Mouse (Mus musculus) hindbrain, postnatal 0 days (tissue): Measurements from ENCODE around the gene Lcorl. TPM values are rescaled to one million over a fixed set of nuclear protein-coding genes. Genes with fewer than 3 reads are reported as not detected.

Experiments used
- ATAC-seq: fragments of 200-750 bp; cut with Nextera tagmentation; 2 replicates; pipeline ENCODE4 v1.8.0; 2017; ENCODE audit warnings: mild to moderate bottlenecking, moderate TSS enrichment, moderate library complexity
- DNase-seq: peaks from one replicate; pipeline ENCODE4 v3.0.0-alpha.2; 2015; ENCODE audit warnings: low spot score
- H3K27ac ChIP-seq: fragments of 300-500 bp; sonication (generic); 2 replicates; pipeline ENCODE4 v1.5.1; 2014; ENCODE audit warnings: mild to moderate bottlenecking
- H3K27me3 ChIP-seq: fragments of 300-500 bp; sonication (generic); 2 replicates; pipeline ENCODE4 v1.6.1; 2014; ENCODE audit warnings: low read length, mixed read lengths; ENCODE audit not compliant: insufficient read depth
- H3K36me3 ChIP-seq: fragments of 300-500 bp; sonication (generic); 2 replicates; pipeline ENCODE4 v1.6.1; 2014; ENCODE audit warnings: low read length, mixed read lengths; ENCODE audit not compliant: insufficient read depth
- H3K4me1 ChIP-seq: fragments of 300-500 bp; sonication (generic); 2 replicates; pipeline ENCODE4 v1.6.1; 2014; ENCODE audit warnings: antibody characterized with exemption, low read length, mixed read lengths; ENCODE audit not compliant: insufficient read depth
- H3K4me2 ChIP-seq: fragments of 300-500 bp; sonication (generic); 2 replicates; pipeline ENCODE4 v1.6.1; 2014; ENCODE audit warnings: low read depth, mild to moderate bottlenecking, low read length, moderate library complexity, mixed read lengths
- H3K4me3 ChIP-seq: fragments of 300-500 bp; sonication (generic); 2 replicates; pipeline ENCODE4 v1.5.1; 2014; ENCODE audit warnings: low read length
- H3K9ac ChIP-seq: fragments of 300-500 bp; sonication (generic); replicated peaks from 2 replicates; pipeline ENCODE4 v1.6.1; 2014; ENCODE audit warnings: mild to moderate bottlenecking, low read length, moderate library complexity, mixed read lengths
- H3K9me3 ChIP-seq: fragments of 300-500 bp; sonication (generic); 2 replicates; pipeline ENCODE4 v1.6.1; 2016; ENCODE audit warnings: low read length, mixed read lengths
- CTCF ChIP-seq: IDR thresholded peaks from 2 replicates; pipeline ENCODE4 v1.5.1; 2016; ENCODE audit warnings: antibody characterized with exemption, control low read depth, low read depth
- WGBS: fragments of 180-500 bp; shearing (Covaris S2); extraction: QIAGEN DNeasy Blood & Tissue Kit; methylation state at CpG from one replicate; pipeline ENCODE4 v1.1.7; 2014; 5-methylcytosine and 5-hydroxymethylcytosine counted together
- polyA plus RNA-seq: library from polyadenylated mRNA; unstranded; fragments of >200 nt; fragmentation: Nextera tagmentation; extraction: Ambion mirVana; gene quantifications from 2 replicates; pipeline ENCODE4 v1.2.1, GENCODE M21; 2015
- total RNA-seq: library from RNA; depleted of rRNA; stranded (reverse); fragments of >200 nt; gene quantifications from 2 replicates; pipeline ENCODE4 v1.2.3, GENCODE M21; 2014; rRNA removed

Gene Lcorl
- total RNA-seq (34.2 and 37.8 TPM in 2 replicates), polyA plus RNA-seq (44.5 and 45.0 TPM in 2 replicates)

GRCm38 (mm10) chr5:45857254-45858011, at the start of gene Lcorl:
TSS of gene Lcorl (minus strand) at chr5:45857615.
- H3K36me3 ChIP-seq, result no peaks in the 10 kb centered on the region
- no peaks in the 10 kb centered on the region for H3K27me3 ChIP-seq
- WGBS, result 1% methylated on average over 56 of the region's 79 CpGs
- H3K9me3 ChIP-seq, result no peaks in the 10 kb centered on the region
- peak within 1 kb of the TSS; percentile 91 for H3K9ac ChIP-seq
- peak within 1 kb of the TSS; percentile 98 for H3K27ac ChIP-seq
- peak within 1 kb of the TSS; percentile 95 for H3K4me3 ChIP-seq
- peak within 1 kb of the TSS; percentile 78 for H3K4me2 ChIP-seq
- peak; percentile 63 for TF ChIP-seq CTCF
- peak; percentile 97 for ATAC-seq
- peak; percentile 97 for DNase-seq
- H3K4me1 ChIP-seq, result no peaks in the 10 kb centered on the region; the same call in 1 of the 2 replicates

GRCm38 (mm10) chr5:45904683-45905082, 47.3 kb upstream of the Lcorl start:
- H3K9ac ChIP-seq, result no peak overlapping the region
- H3K27ac ChIP-seq, result no peak overlapping the region
- no peaks in the 10 kb centered on the region for H3K4me1 ChIP-seq
- ATAC-seq (no peak), DNase-seq (no peak)
- no peaks in the 10 kb centered on the region for H3K36me3 ChIP-seq
- H3K4me2 ChIP-seq, result no peak overlapping the region
- no peaks in the 10 kb centered on the region for H3K27me3 ChIP-seq
- H3K4me3 ChIP-seq, result no peak overlapping the region
- H3K9me3 ChIP-seq, result no peaks in the 10 kb centered on the region
- TF ChIP-seq CTCF, result no peak
- WGBS, result 94% methylated on average over 2 of the region's 2 CpGs

- no peaks in the 10 kb centered on the region for H3K36me3 ChIP-seq
- H3K27ac ChIP-seq, result no peak overlapping the region
- no peaks in the 10 kb centered on the region for H3K9me3 ChIP-seq
- H3K4me3 ChIP-seq, result no peak overlapping the region
- no peak overlapping the region for H3K4me2 ChIP-seq
- H3K27me3 ChIP-seq, result no peaks in the 10 kb centered on the region
- TF ChIP-seq CTCF, result no peak
- H3K9ac ChIP-seq, result no peak overlapping the region
- no peaks in the 10 kb centered on the region for H3K4me1 ChIP-seq
- DNase-seq (no peak), ATAC-seq (no peak)
- 59% methylated on average over 3 of the region's 3 CpGs for WGBS
Measured at GRCm38 (mm10) chr5:45903246-45903645, 45.8 kb upstream of the Lcorl start.

- 76% methylated on average over 1 of the region's 1 CpGs for WGBS
- Histone ChIP-seq H3K9ac (no peak overlapping the region), H3K36me3 (no peaks in the 10 kb centered on the region)
Measured at GRCm38 (mm10) chr5:45895362-45895761, 37.9 kb upstream of the Lcorl start.

GRCm38 (mm10) chr5:45893696-45894095, 36.3 kb upstream of the Lcorl start:
- Histone ChIP-seq H3K36me3 (no peaks in the 10 kb centered on the region), H3K4me3 (no peak overlapping the region), H3K9ac (no peak overlapping the region), H3K27ac (no peak overlapping the region), H3K9me3 (no peaks in the 10 kb centered on the region), H3K27me3 (no peaks in the 10 kb centered on the region), H3K4me1 (no peaks in the 10 kb centered on the region), H3K4me2 (no peak overlapping the region)
- TF ChIP-seq CTCF, result no peak
- WGBS, result 79% methylated on average over 3 of the region's 3 CpGs
- ATAC-seq (no peak), DNase-seq (no peak)

More at GRCm38 (mm10) chr5:45895362-45895761, 37.9 kb upstream of the Lcorl start:
- H3K4me3 ChIP-seq, result no peak overlapping the region
- no peak for DNase-seq
- H3K27me3 ChIP-seq, result no peaks in the 10 kb centered on the region
- H3K27ac ChIP-seq, result no peak overlapping the region
- no peak for ATAC-seq
- TF ChIP-seq CTCF, result no peak
- H3K4me2 ChIP-seq, result no peak overlapping the region
- H3K9me3 ChIP-seq, result no peaks in the 10 kb centered on the region
- no peaks in the 10 kb centered on the region for H3K4me1 ChIP-seq

GRCm38 (mm10) chr5:45876328-45876727, 18.9 kb upstream of the Lcorl start:
- TF ChIP-seq CTCF, result no peak
- ATAC-seq (no peak), DNase-seq (no peak)
- H3K9ac ChIP-seq, result no peak overlapping the region
- H3K4me1 ChIP-seq, result no peaks in the 10 kb centered on the region
- H3K4me3 ChIP-seq, result no peak overlapping the region
- 91% methylated on average over 1 of the region's 1 CpGs for WGBS
- H3K36me3 ChIP-seq, result no peaks in the 10 kb centered on the region
- H3K27ac ChIP-seq, result no peak overlapping the region
- no peaks in the 10 kb centered on the region for H3K9me3 ChIP-seq
- H3K27me3 ChIP-seq, result no peaks in the 10 kb centered on the region
- H3K4me2 ChIP-seq, result no peak overlapping the region

GRCm38 (mm10) chr5:45875472-45875871, 18.1 kb upstream of the Lcorl start:
- 88% methylated on average over 4 of the region's 4 CpGs for WGBS
- H3K4me3 ChIP-seq, result no peak overlapping the region
- DNase-seq, result no peak

More at GRCm38 (mm10) chr5:45875472-45875871, 18.1 kb upstream of the Lcorl start:
- no peak for TF ChIP-seq CTCF
- no peaks in the 10 kb centered on the region for H3K36me3 ChIP-seq
- no peak overlapping the region for H3K27ac ChIP-seq
- ATAC-seq, result no peak
- no peaks in the 10 kb centered on the region for H3K4me1 ChIP-seq
- no peak overlapping the region for H3K9ac ChIP-seq
- H3K27me3 ChIP-seq, result no peaks in the 10 kb centered on the region
- H3K9me3 ChIP-seq, result no peaks in the 10 kb centered on the region
- H3K4me2 ChIP-seq, result no peak overlapping the region
